Mouse (Mus musculus) hindbrain, embryonic 13.5 days (tissue): ENCODE measurements around the gene Zbed4. TPM values are rescaled to one million over a fixed set of nuclear protein-coding genes. Genes with fewer than 3 reads are reported as not detected.
"Not testable (repeated sequence)": the region's sequence is repeated elsewhere in the genome, so short reads cannot be mapped to it uniquely, and the experiment has no call there.

ENCODE experiments used
- ATAC-seq: fragments of 200-750 bp; cut with Nextera tagmentation; 2 replicates; pipeline ENCODE4 v1.8.0; 2017; ENCODE audit warnings: moderate TSS enrichment; ENCODE audit not compliant: low FRiP score
- H3K27ac ChIP-seq: fragments of 300-500 bp; sonication (generic); 2 replicates; pipeline ENCODE4 v1.5.1; 2015; ENCODE audit warnings: inconsistent platforms, mild to moderate bottlenecking, moderate library complexity
- H3K27me3 ChIP-seq: fragments of 300-500 bp; sonication (generic); 2 replicates; pipeline ENCODE4 v1.6.1; 2015; ENCODE audit warnings: mild to moderate bottlenecking, inconsistent platforms
- H3K36me3 ChIP-seq: fragments of 300-500 bp; sonication (generic); 2 replicates; pipeline ENCODE4 v1.6.1; 2015; ENCODE audit warnings: mild to moderate bottlenecking, inconsistent platforms
- H3K4me1 ChIP-seq: fragments of 300-500 bp; sonication (generic); replicated peaks from 2 replicates; pipeline ENCODE4 v1.6.1; 2015; ENCODE audit warnings: inconsistent platforms
- H3K4me2 ChIP-seq: fragments of 300-500 bp; sonication (generic); 2 replicates; pipeline ENCODE4 v1.6.1; 2015; ENCODE audit warnings: inconsistent platforms, mild to moderate bottlenecking, moderate library complexity
- H3K4me3 ChIP-seq: fragments of 300-500 bp; sonication (generic); 2 replicates; pipeline ENCODE4 v1.5.1; 2015; ENCODE audit warnings: mild to moderate bottlenecking, inconsistent platforms
- H3K9ac ChIP-seq: fragments of 300-500 bp; sonication (generic); 2 replicates; pipeline ENCODE4 v1.6.1; 2015; ENCODE audit warnings: mild to moderate bottlenecking, inconsistent platforms
- H3K9me3 ChIP-seq: fragments of 300-500 bp; sonication (generic); 2 replicates; pipeline ENCODE4 v1.6.1; 2016; ENCODE audit warnings: inconsistent platforms
- WGBS: fragments of 180-500 bp; shearing (Covaris S2); methylation state at CpG from one replicate; pipeline ENCODE4 v1.1.7; 2015; 5-methylcytosine and 5-hydroxymethylcytosine counted together
- polyA plus RNA-seq: library from polyadenylated mRNA; unstranded; fragments of >200 nt; fragmentation: Nextera tagmentation; extraction: Ambion mirVana; gene quantifications from 2 replicates; pipeline ENCODE4 v1.2.1, GENCODE M21; 2015

Zbed4 gene
- polyA plus RNA-seq, 1 experiment from 2014 or later = 22.8 TPM

GRCm38 (mm10) chr15:88745347-88745746 is 6.1 kb upstream of the Zbed4 start:
- ATAC-seq = no peak
- Histone ChIP-seq H3K9ac (no peak overlapping the region), H3K4me2 (no peak overlapping the region), H3K36me3 (no peaks in the 10 kb centered on the region), H3K27me3 (no peaks in the 10 kb centered on the region), H3K4me1 (peaks cover 7% of the 10 kb centered on the region), H3K9me3 (no peaks in the 10 kb centered on the region), H3K27ac (no peak overlapping the region), H3K4me3 (no peak overlapping the region)
- WGBS = 88% methylated on average over 3 of the region's 3 CpGs

- H3K27me3 ChIP-seq = no peaks in the 10 kb centered on the region
- no peaks in the 10 kb centered on the region for H3K9me3 ChIP-seq
- H3K4me2 ChIP-seq = no peak overlapping the region
- H3K4me1 ChIP-seq = peaks cover 11% of the 10 kb centered on the region
- H3K36me3 ChIP-seq = no peaks in the 10 kb centered on the region
- no peak for ATAC-seq
- no peak overlapping the region for H3K27ac ChIP-seq
- no peak overlapping the region for H3K4me3 ChIP-seq
- H3K9ac ChIP-seq = no peak overlapping the region
- WGBS = 66% methylated on average over 3 of the region's 3 CpGs
Measured at GRCm38 (mm10) chr15:88745926-88746325, 5.5 kb upstream of the Zbed4 start.

GRCm38 (mm10) chr15:88749617-88750016 is 1.8 kb upstream of the Zbed4 start:
- ATAC-seq, H3K4me2 ChIP-seq, H3K9ac ChIP-seq, H3K27ac ChIP-seq, H3K9me3 ChIP-seq, H3K4me3 ChIP-seq, H3K36me3 ChIP-seq, H3K27me3 ChIP-seq: not testable (repeated sequence)
- H3K4me1 ChIP-seq = peaks cover 24% of the 10 kb centered on the region
- WGBS = 91% methylated on average over 8 of the region's 8 CpGs

- H3K4me1 ChIP-seq = peaks cover 28% of the 10 kb centered on the region
- H3K27me3 ChIP-seq = no peaks in the 10 kb centered on the region
- no peak overlapping the region for H3K9ac ChIP-seq
- no peaks in the 10 kb centered on the region for H3K9me3 ChIP-seq
- ATAC-seq = no peak
- H3K36me3 ChIP-seq = no peaks in the 10 kb centered on the region; the same call in 1 of the 2 replicates
- H3K4me2 ChIP-seq = no peak overlapping the region
- no peak overlapping the region for H3K27ac ChIP-seq
- WGBS = 95% methylated on average over 10 of the region's 10 CpGs
- H3K4me3 ChIP-seq = no peak overlapping the region
Measured at GRCm38 (mm10) chr15:88750032-88750431, 1.4 kb upstream of the Zbed4 start.

GRCm38 (mm10) chr15:88750677-88751563 is 540 bp upstream of the Zbed4 start:
- Histone ChIP-seq H3K36me3 (no peaks in the 10 kb centered on the region; the same call in 1 of the 2 replicates), H3K4me2 (peak overlapping the region; percentile 73), H3K9ac (peak overlapping the region; percentile 73), H3K27me3 (no peaks in the 10 kb centered on the region), H3K4me3 (peak overlapping the region; percentile 86), H3K9me3 (no peaks in the 10 kb centered on the region), H3K27ac (peak overlapping the region; percentile 97), H3K4me1 (peaks cover 33% of the 10 kb centered on the region)
- peak; percentile 97 for ATAC-seq
- WGBS = 7% methylated on average over 52 of the region's 54 CpGs

GRCm38 (mm10) chr15:88752403-88752733 is 908 bp downstream of the Zbed4 start:
- Histone ChIP-seq H3K27ac (peak overlapping the region; percentile 97), H3K36me3 (peaks cover 6% of the 10 kb centered on the region), H3K4me2 (peak overlapping the region; percentile 57), H3K4me1 (peaks cover 33% of the 10 kb centered on the region), H3K9ac (peak overlapping the region; percentile 91), H3K9me3 (no peaks in the 10 kb centered on the region), H3K4me3 (peak overlapping the region; percentile 86), H3K27me3 (no peaks in the 10 kb centered on the region)
- no peak for ATAC-seq
- 2% methylated on average over 8 of the region's 8 CpGs for WGBS

- H3K4me1 ChIP-seq = peaks cover 33% of the 10 kb centered on the region
- no peak for ATAC-seq
- H3K4me2 ChIP-seq = no peak overlapping the region
- H3K4me3 ChIP-seq = no peak overlapping the region
- no peaks in the 10 kb centered on the region for H3K9me3 ChIP-seq
- H3K27ac ChIP-seq = no peak overlapping the region
- H3K9ac ChIP-seq = no peak overlapping the region
- no peaks in the 10 kb centered on the region for H3K27me3 ChIP-seq
- 93% methylated on average over 2 of the region's 2 CpGs for WGBS
- peaks cover 29% of the 10 kb centered on the region for H3K36me3 ChIP-seq
Measured at GRCm38 (mm10) chr15:88754896-88755295, 3.4 kb downstream of the Zbed4 start.

GRCm38 (mm10) chr15:88755761-88756160 is 4.3 kb downstream of the Zbed4 start:
- WGBS = 97% methylated on average over 18 of the region's 18 CpGs
- peaks cover 36% of the 10 kb centered on the region for H3K36me3 ChIP-seq
- H3K9ac ChIP-seq = no peak overlapping the region
- no peak for ATAC-seq
- H3K4me1 ChIP-seq = peaks cover 28% of the 10 kb centered on the region
- H3K27me3 ChIP-seq = no peaks in the 10 kb centered on the region
- H3K4me3 ChIP-seq = no peak overlapping the region
- no peak overlapping the region for H3K27ac ChIP-seq
- H3K9me3 ChIP-seq = no peaks in the 10 kb centered on the region
- H3K4me2 ChIP-seq = no peak overlapping the region

- Histone ChIP-seq H3K9me3 (no peaks in the 10 kb centered on the region), H3K4me1 (peaks cover 22% of the 10 kb centered on the region), H3K27ac (no peak overlapping the region), H3K4me2 (no peak overlapping the region), H3K27me3 (no peaks in the 10 kb centered on the region), H3K36me3 (peaks cover 52% of the 10 kb centered on the region), H3K9ac (no peak overlapping the region), H3K4me3 (no peak overlapping the region)
- no peak for ATAC-seq
- WGBS = 92% methylated on average over 3 of the region's 3 CpGs
Measured at GRCm38 (mm10) chr15:88758061-88758460, 6.6 kb downstream of the Zbed4 start.

GRCm38 (mm10) chr15:88761551-88761950 is 10.1 kb downstream of the Zbed4 start:
- no peaks in the 10 kb centered on the region for H3K4me1 ChIP-seq
- peaks cover 64% of the 10 kb centered on the region for H3K36me3 ChIP-seq
- H3K9me3 ChIP-seq = no peaks in the 10 kb centered on the region
- no peak overlapping the region for H3K4me2 ChIP-seq
- H3K27ac ChIP-seq = no peak overlapping the region
- ATAC-seq = no peak
- WGBS = 98% methylated on average over 4 of the region's 4 CpGs
- H3K9ac ChIP-seq = no peak overlapping the region
- no peaks in the 10 kb centered on the region for H3K27me3 ChIP-seq
- no peak overlapping the region for H3K4me3 ChIP-seq

- not testable (repeated sequence) for H3K9me3 ChIP-seq, H3K9ac ChIP-seq, ATAC-seq, H3K27ac ChIP-seq, H3K4me2 ChIP-seq, H3K27me3 ChIP-seq, H3K4me3 ChIP-seq, H3K4me1 ChIP-seq
- H3K36me3 ChIP-seq = peaks cover 46% of the 10 kb centered on the region
- WGBS = 94% methylated on average over 2 of the region's 2 CpGs
Measured at GRCm38 (mm10) chr15:88766139-88766538, 14.7 kb downstream of the Zbed4 start.

GRCm38 (mm10) chr15:88768537-88768936 is 17.1 kb downstream of the Zbed4 start:
- Histone ChIP-seq H3K27ac (no peak overlapping the region), H3K9me3 (peaks cover 10% of the 10 kb centered on the region; the same call in 1 of the 2 replicates), H3K4me3 (no peak overlapping the region), H3K9ac (no peak overlapping the region), H3K27me3 (no peaks in the 10 kb centered on the region), H3K4me2 (no peak overlapping the region), H3K36me3 (peaks cover 54% of the 10 kb centered on the region), H3K4me1 (no peaks in the 10 kb centered on the region)
- WGBS = 85% methylated on average over 1 of the region's 1 CpGs
- no peak for ATAC-seq

- not testable (repeated sequence) for H3K4me1 ChIP-seq, ATAC-seq, H3K4me3 ChIP-seq, H3K27me3 ChIP-seq, H3K9ac ChIP-seq, H3K4me2 ChIP-seq, H3K27ac ChIP-seq, H3K9me3 ChIP-seq
- peaks cover 54% of the 10 kb centered on the region for H3K36me3 ChIP-seq
- WGBS = 85% methylated on average over 5 of the region's 5 CpGs
Measured at GRCm38 (mm10) chr15:88774630-88775029, 23.2 kb downstream of the Zbed4 start.
